Mouse (Mus musculus) neural tube, embryonic 11.5 days (tissue): ENCODE measurements around the gene Ino80e. TPM values are rescaled to one million over a fixed set of nuclear protein-coding genes. Genes with fewer than 3 reads are reported as not detected.

Experiments
- polyA plus RNA-seq: library from polyadenylated mRNA; unstranded; fragments of >200 nt; fragmentation: Nextera tagmentation; extraction: Ambion mirVana; gene quantifications from 2 replicates; pipeline ENCODE4 v1.2.1, GENCODE M21; 2014

The Ino80e gene
- polyA plus RNA-seq, 1 experiment from 2014 or later = 96.3 TPM

Other genes with a start within 250 kb of the Ino80e start
- gene Nupr1, start 231.5 kb downstream of the Ino80e start, polyA plus RNA-seq = 1.1 and 1.4 TPM in 2 replicates
- 47.8 and 63.1 TPM in 2 replicates for gene Sgf29, start 213.1 kb downstream of the Ino80e start, polyA plus RNA-seq
- gene Sult1a1, start 185.9 kb downstream of the Ino80e start, polyA plus RNA-seq = not detected in 2 replicates
- gene Bola2, start 167.0 kb downstream of the Ino80e start, polyA plus RNA-seq = 159 and 165 TPM in 2 replicates
- gene Slx1b, start 166.6 kb downstream of the Ino80e start, polyA plus RNA-seq = 10.6 and 11.7 TPM in 2 replicates
- 50.6 and 52.5 TPM in 2 replicates for gene Coro1a, start 154.6 kb downstream of the Ino80e start, polyA plus RNA-seq
- 55.3 and 58.0 TPM in 2 replicates for gene Mapk3, start 102.8 kb downstream of the Ino80e start, polyA plus RNA-seq
- gene Gdpd3, start 96.0 kb downstream of the Ino80e start, polyA plus RNA-seq = 1.2 and 1.5 TPM in 2 replicates
- 115 and 121 TPM in 2 replicates for gene Ypel3, start 85.4 kb downstream of the Ino80e start, polyA plus RNA-seq
- 0.38 and 0.64 TPM in 2 replicates for gene Tbx6, start 80.9 kb downstream of the Ino80e start, polyA plus RNA-seq
- gene Ppp4c, start 69.9 kb downstream of the Ino80e start, polyA plus RNA-seq = 318 and 344 TPM in 2 replicates
- gene Fam57b, start 64.7 kb downstream of the Ino80e start, polyA plus RNA-seq = 14.3 and 14.4 TPM in 2 replicates
- gene 4930451I11Rik, start 30.7 kb downstream of the Ino80e start, polyA plus RNA-seq = not detected in 2 replicates
- 4.4 and 5.6 TPM in 2 replicates for gene Doc2a, start 15.0 kb downstream of the Ino80e start, polyA plus RNA-seq
- 21.0 and 23.4 TPM in 2 replicates for gene Hirip3, start 405 bp downstream of the Ino80e start, polyA plus RNA-seq
- gene Taok2, start 22.3 kb upstream of the Ino80e start, polyA plus RNA-seq = 33.2 and 34.0 TPM in 2 replicates
- 19.7 and 20.0 TPM in 2 replicates for gene Tmem219, start 60.5 kb upstream of the Ino80e start, polyA plus RNA-seq
- gene Kctd13, start 66.5 kb upstream of the Ino80e start, polyA plus RNA-seq = 33.4 and 35.6 TPM in 2 replicates
- 0.82 and 0.87 TPM in 2 replicates for gene Asphd1, start 87.2 kb upstream of the Ino80e start, polyA plus RNA-seq
- gene Sez6l2, start 88.2 kb upstream of the Ino80e start, polyA plus RNA-seq = 10.0 and 13.5 TPM in 2 replicates
- gene Cdipt, start 113.5 kb upstream of the Ino80e start, polyA plus RNA-seq = 79.1 and 80.3 TPM in 2 replicates
- 0.47 and 1.1 TPM in 2 replicates for gene Cdiptos, start 113.7 kb upstream of the Ino80e start, polyA plus RNA-seq
- gene Mvp, start 152.2 kb upstream of the Ino80e start, polyA plus RNA-seq = 3.0 and 4.2 TPM in 2 replicates
- gene Pagr1b, start 154.1 kb upstream of the Ino80e start, polyA plus RNA-seq = 1.1 TPM in 1 of 2 replicates, not detected in the other
- 99.6 and 105 TPM in 2 replicates for gene Pagr1a, start 155.0 kb upstream of the Ino80e start, polyA plus RNA-seq
- gene Gm42742, start 158.7 kb upstream of the Ino80e start, polyA plus RNA-seq = 14.3 and 19.4 TPM in 2 replicates
- 6.2 and 6.9 TPM in 2 replicates for gene Prrt2, start 158.8 kb upstream of the Ino80e start, polyA plus RNA-seq
- gene Maz, start 164.7 kb upstream of the Ino80e start, polyA plus RNA-seq = 90.8 and 94.5 TPM in 2 replicates
- gene Kif22, start 180.1 kb upstream of the Ino80e start, polyA plus RNA-seq = 156 and 168 TPM in 2 replicates
- not detected in 2 replicates for gene Zg16, start 225.0 kb upstream of the Ino80e start, polyA plus RNA-seq
- gene AI467606, start 229.0 kb upstream of the Ino80e start, polyA plus RNA-seq = 1.0 and 1.1 TPM in 2 replicates